In the genomic region with DNA sequence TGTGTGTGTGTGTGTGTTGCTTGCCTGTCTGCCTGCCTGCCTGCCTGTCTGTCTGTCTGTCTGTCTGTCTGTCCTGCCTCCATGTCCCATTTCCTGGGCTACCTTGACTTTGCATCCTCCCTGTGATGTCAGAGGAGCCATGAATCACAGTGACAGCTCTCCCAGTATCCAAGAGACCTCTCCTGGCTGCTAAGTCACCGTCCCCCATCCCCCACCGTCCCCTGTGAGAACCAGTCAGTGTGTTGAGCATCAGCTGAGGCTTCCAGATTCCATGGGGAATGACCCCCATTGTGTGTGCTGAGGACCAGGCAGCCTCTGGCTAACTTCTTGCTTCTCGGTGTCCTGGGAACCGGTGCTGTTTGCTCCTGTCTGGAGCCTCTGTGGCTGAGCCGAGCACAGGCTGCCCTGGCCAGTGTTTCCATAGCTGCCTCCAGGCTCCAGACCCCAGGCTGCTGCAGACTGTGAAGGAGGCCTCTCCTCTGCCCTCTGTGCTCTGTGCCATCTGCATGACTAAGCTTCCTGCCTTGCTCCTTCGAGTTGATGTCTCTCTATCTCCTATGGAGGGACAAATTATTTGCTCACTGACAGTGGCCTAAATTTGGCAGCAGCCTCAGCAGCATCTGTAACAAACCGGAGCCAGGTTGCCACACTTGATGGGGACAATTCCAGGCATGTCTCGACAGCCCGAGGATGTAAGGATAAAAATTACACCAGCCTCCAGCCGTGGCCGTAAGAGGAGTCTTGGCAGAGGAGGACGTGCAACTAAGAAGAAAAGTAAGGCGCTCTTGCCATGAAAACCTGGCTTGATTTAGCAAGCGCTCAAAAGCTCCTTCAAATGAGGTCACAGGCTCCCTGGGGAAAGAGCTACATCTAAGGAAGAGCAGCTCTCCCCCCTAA, we compare ENCODE assay signal across 9 mouse cellular contexts.
DNase-seq lines count a peak whose midpoint lies in the region; ATAC-seq and TF ChIP-seq lines count a peak whose summit lies in the region.
"Had no signal": no experiment of that assay in that cellular context is flagged by ENCODE, and none has a peak within 500 bp of the region (broad histone marks: within the 10 kb centered on the region; RNA-seq: fewer than 3 reads in every experiment).

No protein-coding gene starts in this region.

- no peak for ATAC-seq in cerebellum, adult (ENCODE audit: insufficient number of reproducible peaks, low FRiP score, low TSS enrichment)
- ATAC-seq in limb, embryonic 14.5 days (ENCODE audit: low FRiP score, low read depth): no peak

- H3K9ac ChIP-seq in limb, embryonic 14.5 days (ENCODE audit: low read depth, low read length, severe bottlenecking): no peak overlapping the region
- H3K9ac ChIP-seq: limb, embryonic 13.5 days had no signal

- peak overlapping the region; percentile 37; the same call in 1 of the 2 replicates for H3K27ac ChIP-seq in heart, embryonic 10.5 days
- H3K27ac ChIP-seq in limb, embryonic 14.5 days (replicated peaks; ENCODE audit: low read depth, low read length): peak overlapping the region; percentile 52; the same call in 1 of the 2 replicates
- H3K27ac ChIP-seq: limb, embryonic 13.5 days had no signal

- peaks cover under 1% of the 10 kb centered on the region; the same call in 1 of the 2 replicates for H3K27me3 ChIP-seq in heart, embryonic 10.5 days (ENCODE audit: insufficient read depth, poor library complexity, severe bottlenecking)
- no peaks in the 10 kb centered on the region for H3K27me3 ChIP-seq in limb, embryonic 14.5 days (ENCODE audit: control insufficient read depth, insufficient read depth, low read length)
- H3K27me3 ChIP-seq: limb, embryonic 13.5 days had no signal

- TF ChIP-seq POLR2A in limb, embryonic 14.5 days (IDR thresholded peaks at IDR 0.05; ENCODE audit: borderline replicate concordance, extremely low read depth, insufficient read depth, insufficient read length): no peak

- peak; percentile 10 for DNase-seq in cerebellum, adult 8-10 months
- peak; percentile 68 for DNase-seq in Muller cell, postnatal 12 days (ENCODE audit: inconsistent ontology term)
- no peak for DNase-seq in heart, embryonic 10.5 days (ENCODE audit: low spot score)
- peak; percentile 31 for DNase-seq in limb, embryonic 14.5 days (ENCODE audit: low spot score)
- no peak for DNase-seq in adrenal gland, postnatal 36 days
- no peak for DNase-seq in gastrocnemius, postnatal 4 days (ENCODE audit: low spot score in 2 of 2)
- DNase-seq in thymus, postnatal 0 days (ENCODE audit: low spot score): no peak

- H3K4me2 ChIP-seq in limb, embryonic 14.5 days (replicated peaks; ENCODE audit: low read depth, low read length, severe bottlenecking): no peak overlapping the region
- H3K4me2 ChIP-seq: limb, embryonic 13.5 days had no signal

- WGBS in heart, embryonic 10.5 days: 48% methylated on average over 14 of the region's 14 CpGs
- WGBS in limb, embryonic 14.5 days: 42% methylated on average over 14 of the region's 14 CpGs

- H3K4me3 ChIP-seq in heart, embryonic 10.5 days: no peak overlapping the region
- no peak overlapping the region for H3K4me3 ChIP-seq in limb, embryonic 14.5 days (replicated peaks; ENCODE audit: low read length)
- H3K4me3 ChIP-seq: limb, embryonic 13.5 days had no signal

- no peaks in the 10 kb centered on the region for H3K36me3 ChIP-seq in heart, embryonic 10.5 days
- H3K36me3 ChIP-seq in limb, embryonic 14.5 days (ENCODE audit: control insufficient read depth, insufficient read depth, low read length): no peaks in the 10 kb centered on the region
- H3K36me3 ChIP-seq: limb, embryonic 13.5 days had no signal

- H3K4me1 ChIP-seq in heart, embryonic 10.5 days: peaks cover 54% of the 10 kb centered on the region
- peaks cover 12% of the 10 kb centered on the region for H3K4me1 ChIP-seq in limb, embryonic 14.5 days (ENCODE audit: control insufficient read depth, insufficient read depth, low read length)

- H3K9me3 ChIP-seq in heart, embryonic 10.5 days: no peaks in the 10 kb centered on the region
- no peaks in the 10 kb centered on the region for H3K9me3 ChIP-seq in limb, embryonic 14.5 days (ENCODE audit: control insufficient read depth, low read length)
- H3K9me3 ChIP-seq: limb, embryonic 13.5 days had no signal

Comparison
In these comparisons a context has a peak if more than half of its experiments do, and no peak if none do; other contexts are left out.
1. DNase-seq: peak in cerebellum, adult 8-10 months (single experiment), Muller cell, postnatal 12 days (single experiment) and limb, embryonic 14.5 days (single experiment); none in heart, embryonic 10.5 days (single experiment), adrenal gland, postnatal 36 days (0 of 2), gastrocnemius, postnatal 4 days (0 of 2) and thymus, postnatal 0 days (single experiment).